Mouse (Mus musculus): ENCODE measurements around the gene Mindy3.

Gene Mindy3

DNA sequence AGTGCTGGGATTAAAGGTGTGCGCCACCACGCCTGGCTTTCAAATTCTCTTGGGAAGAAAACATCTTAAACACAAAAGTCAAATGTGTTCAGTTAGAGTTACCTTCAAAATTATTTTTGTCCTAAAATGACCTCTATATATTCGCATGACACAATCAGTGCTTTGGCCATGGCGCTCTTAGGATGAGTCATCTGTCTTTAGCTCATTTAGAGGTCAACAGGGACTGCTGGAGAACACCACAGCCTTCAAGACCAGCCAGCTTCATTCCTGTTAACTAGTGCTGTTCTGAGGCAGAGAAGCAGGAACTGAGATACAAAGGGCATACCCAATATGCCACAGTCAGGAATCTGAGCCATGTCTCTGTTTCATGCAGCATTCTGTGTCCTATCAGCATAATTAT is 47.9 kb downstream of the Mindy3 start:
- DNase-seq (ENCODE audit: low spot score in 2 of 2): no peak

- no peak for DNase-seq (ENCODE audit: low spot score in 2 of 2)
Measured at GRCm38 (mm10) chr2:12368451-12368850, 50.8 kb downstream of the Mindy3 start.

- DNase-seq (ENCODE audit: low spot score in 2 of 2): no peak
Measured at GRCm38 (mm10) chr2:12368016-12368415, 51.3 kb downstream of the Mindy3 start.

GRCm38 (mm10) chr2:12361310-12361709 is 58.0 kb downstream of the Mindy3 start:
- no peak for DNase-seq (ENCODE audit: low spot score in 2 of 2)

DNA sequence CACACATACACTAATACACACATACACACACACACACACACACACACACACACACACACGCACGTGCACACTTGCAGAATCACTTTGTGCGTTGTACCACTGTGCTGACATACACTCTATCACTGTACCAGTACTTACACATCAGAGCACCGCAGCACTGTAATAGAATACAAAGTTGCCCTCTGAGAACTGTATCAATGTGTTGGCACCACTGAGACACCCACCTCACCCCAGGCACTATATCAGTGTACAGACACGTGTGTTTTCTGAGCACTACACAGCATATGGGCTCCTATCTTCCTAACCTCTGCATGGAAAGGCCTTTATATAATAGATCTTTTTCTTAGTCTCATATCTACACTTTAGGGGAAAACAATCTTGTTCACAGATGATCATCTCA is 64.4 kb downstream of the Mindy3 start:
- no peak for DNase-seq (ENCODE audit: low spot score in 2 of 2)

GRCm38 (mm10) chr2:12348914-12349313 is 70.4 kb downstream of the Mindy3 start:
- DNase-seq (ENCODE audit: low spot score in 2 of 2): no peak

GRCm38 (mm10) chr2:12331962-12332361 is 87.3 kb downstream of the Mindy3 start:
- DNase-seq (ENCODE audit: low spot score in 2 of 2): no peak

- no peak for DNase-seq (ENCODE audit: low spot score in 2 of 2)
Measured at GRCm38 (mm10) chr2:12329620-12330019, 89.7 kb downstream of the Mindy3 start.

GRCm38 (mm10) chr2:12329068-12329407 is 90.2 kb downstream of the Mindy3 start:
- no peak for DNase-seq (ENCODE audit: low spot score in 2 of 2)

GRCm38 (mm10) chr2:12328355-12329067 is 90.8 kb downstream of the Mindy3 start:
- no peak for DNase-seq (ENCODE audit: low spot score in 2 of 2)

DNA sequence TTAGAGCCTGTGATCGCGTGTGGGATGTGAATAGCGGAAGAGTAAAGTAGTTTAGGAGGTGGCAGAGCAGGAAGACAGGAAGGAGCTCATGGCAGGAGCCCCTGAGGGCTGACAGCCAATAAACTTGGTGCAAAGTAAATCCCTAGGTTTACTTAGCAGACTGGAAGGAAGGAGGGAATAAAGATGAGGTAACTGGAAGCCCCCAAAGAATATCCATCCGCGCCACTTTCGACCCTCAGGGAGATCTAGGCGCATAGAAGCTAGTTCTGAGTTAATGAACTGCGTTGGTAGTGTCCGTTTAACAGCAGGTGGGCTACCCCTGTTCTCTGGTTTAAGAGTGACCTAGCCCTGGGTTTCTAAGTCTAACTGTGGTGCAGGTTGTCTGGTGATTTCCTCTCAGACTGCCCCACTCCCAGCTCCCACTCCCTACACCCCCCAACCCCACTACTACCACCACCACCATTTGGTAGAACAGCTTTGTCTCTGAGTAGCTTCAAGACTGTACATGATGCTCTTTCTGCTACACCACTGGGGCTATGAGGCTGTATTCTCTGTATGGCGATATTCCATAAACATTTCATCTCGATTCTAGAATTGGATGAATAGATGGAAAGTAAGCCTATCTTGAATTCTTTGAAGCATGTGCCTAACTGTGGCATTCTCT is 91.4 kb downstream of the Mindy3 start:
- DNase-seq (ENCODE audit: low spot score in 2 of 2): no peak

DNA sequence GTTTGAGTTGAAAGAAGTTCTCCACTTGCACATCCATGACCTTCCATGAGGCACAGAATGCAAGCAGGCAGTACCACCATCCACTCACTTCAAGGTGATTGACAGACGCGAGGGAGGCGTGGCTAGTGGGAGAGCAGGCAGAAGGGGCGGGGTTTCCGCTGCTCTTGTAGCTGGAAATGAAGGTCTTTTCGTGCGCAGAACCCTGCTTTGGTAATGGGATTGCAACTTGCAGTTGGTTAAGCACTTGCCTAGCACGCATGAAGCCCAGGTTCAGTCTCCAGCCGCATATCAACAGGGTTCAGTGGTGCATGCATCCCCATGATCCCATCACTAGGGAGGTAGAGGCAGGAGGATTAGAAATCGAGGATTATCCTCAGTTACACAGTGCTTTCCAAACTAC is 92.1 kb downstream of the Mindy3 start:
- peak; percentile 49 to 56 for DNase-seq (ENCODE audit: low spot score in 2 of 2)

- no peak for DNase-seq (ENCODE audit: low spot score in 2 of 2)
Measured at GRCm38 (mm10) chr2:12325868-12326267, 93.4 kb downstream of the Mindy3 start.

DNA sequence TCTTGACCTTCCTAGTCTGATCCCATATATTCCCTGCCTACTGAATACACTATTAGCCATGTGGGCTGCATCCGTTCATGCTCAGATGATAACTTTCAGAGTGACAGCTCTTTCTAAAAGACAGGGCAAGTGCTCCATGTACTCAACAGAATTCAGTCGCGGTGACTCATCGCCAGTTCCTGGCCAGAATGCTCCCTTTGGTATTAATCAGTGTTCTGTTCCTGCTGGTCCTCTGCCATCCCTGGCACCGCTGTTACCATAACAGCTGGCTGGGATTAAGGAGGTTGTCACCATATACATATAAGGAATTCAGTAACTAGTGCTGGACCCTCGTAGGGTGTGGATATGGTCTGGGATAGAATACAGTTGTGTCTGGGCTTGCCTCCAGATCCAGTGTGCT is 93.9 kb downstream of the Mindy3 start:
- DNase-seq (ENCODE audit: low spot score in 2 of 2): no peak

- no peak for DNase-seq (ENCODE audit: low spot score in 2 of 2)
Measured at GRCm38 (mm10) chr2:12320914-12321313, 98.4 kb downstream of the Mindy3 start.

DNA sequence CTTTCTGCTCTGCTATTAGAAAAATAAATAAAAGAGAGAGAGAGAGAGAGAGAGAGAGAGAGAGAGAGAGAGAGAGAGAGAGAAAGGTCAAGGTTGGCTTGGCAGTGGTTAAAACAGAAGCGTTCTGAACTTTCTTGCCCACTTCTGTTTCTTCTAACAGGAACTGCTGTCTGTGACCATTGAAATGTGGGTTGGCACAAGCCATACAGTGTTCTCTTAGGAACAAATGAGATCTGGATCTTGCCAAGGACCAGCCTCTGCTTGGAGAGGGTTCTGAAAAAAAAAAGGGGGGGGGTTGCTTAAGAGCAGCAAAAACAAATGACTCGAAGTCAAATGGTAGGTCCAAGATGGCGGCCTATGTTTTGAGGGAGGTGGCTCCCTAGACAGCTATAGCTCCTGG is 100.6 kb downstream of the Mindy3 start:
- DNase-seq (ENCODE audit: low spot score in 2 of 2): no peak

GRCm38 (mm10) chr2:12318036-12318435 is 101.2 kb downstream of the Mindy3 start:
- no peak for DNase-seq (ENCODE audit: low spot score in 2 of 2)

GRCm38 (mm10) chr2:12317343-12317742 is 101.9 kb downstream of the Mindy3 start:
- DNase-seq (ENCODE audit: low spot score in 2 of 2): peak; percentile 65 to 67

GRCm38 (mm10) chr2:12316361-12316760 is 102.9 kb downstream of the Mindy3 start:
- no peak for DNase-seq (ENCODE audit: low spot score in 2 of 2)

DNA sequence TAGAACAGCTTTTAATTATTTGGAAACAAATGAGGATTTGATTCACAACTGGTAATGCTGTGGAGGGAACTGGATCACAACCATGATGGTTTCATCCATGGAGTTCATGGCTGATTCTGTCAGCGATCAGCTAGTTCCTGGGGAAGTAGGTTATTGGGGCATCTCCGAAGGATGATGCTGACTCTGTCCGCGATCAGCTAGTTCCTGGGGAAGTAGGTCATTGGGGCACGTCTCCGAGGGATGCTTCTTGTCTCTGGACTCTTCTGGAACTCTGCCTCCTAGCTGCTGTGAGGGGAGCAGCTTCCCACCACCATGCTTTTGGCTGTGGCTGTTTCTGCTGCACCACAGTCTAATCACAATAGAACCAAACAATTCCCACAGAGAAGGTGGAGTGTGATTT is 105.2 kb downstream of the Mindy3 start:
- no peak for DNase-seq (ENCODE audit: low spot score in 2 of 2)

DNA sequence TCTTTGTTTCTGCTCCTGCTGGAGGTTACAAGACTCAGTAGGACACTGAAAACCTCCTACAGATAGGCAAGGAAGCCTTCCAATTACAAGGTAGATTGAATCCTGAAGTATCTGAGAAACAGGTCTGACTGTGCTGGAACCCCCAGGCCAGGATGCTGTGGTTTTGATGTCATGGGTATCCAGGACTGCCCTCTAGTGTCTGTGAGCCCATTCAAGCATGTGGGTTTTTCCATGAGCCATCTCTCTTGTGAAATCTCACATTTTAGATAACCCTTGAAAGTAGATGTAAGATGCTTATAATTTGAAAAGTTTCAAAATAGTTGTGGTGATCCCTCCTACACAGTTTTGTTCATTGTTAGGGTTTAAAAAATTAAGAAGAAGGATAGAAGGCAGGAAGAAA is 110.8 kb downstream of the Mindy3 start:
- DNase-seq (ENCODE audit: low spot score in 2 of 2): no peak

- DNase-seq (ENCODE audit: low spot score in 2 of 2): no peak
Measured at GRCm38 (mm10) chr2:12307311-12307710, 112.0 kb downstream of the Mindy3 start.

DNA sequence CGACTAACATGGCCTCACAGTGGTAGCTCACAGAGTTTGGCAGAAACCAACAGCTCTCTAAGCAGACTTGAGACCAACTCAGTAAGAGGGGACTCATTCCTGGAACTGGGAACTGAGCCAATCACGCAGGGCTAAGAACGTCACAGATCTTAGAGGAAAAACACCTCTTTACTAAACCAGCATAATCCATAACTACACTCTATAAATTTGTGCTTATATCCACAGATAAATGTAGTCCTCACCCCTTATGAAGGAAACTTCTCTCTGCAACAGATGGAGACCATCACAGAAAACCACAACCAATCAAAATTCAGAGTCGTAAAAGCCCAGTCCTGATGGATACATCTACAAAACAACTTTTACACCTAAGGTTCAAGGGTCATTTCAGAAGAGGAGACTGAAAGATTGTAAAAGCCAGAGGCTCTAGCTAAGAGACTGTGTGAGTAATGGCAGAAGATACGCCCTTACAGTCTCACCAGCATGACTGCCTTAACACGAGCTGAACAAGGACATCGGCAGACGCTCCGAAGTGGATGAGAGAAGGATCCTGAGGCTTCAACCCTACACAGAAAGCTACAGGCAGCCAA is 114.1 kb downstream of the Mindy3 start:
- DNase-seq (ENCODE audit: low spot score in 2 of 2): no peak
